Mouse (Mus musculus): ENCODE measurements at regions not wholly inside any gene's neighbourhood (a gene's known extent, or its start where the extent isn't known, plus 50 kb on each side); places are given as distances from the start of the nearest gene placed in this dataset.

- DNase-seq (ENCODE audit: low spot score) (no peak), ATAC-seq (ENCODE audit: insufficient read depth, low read depth) (no peak)
- H3K4me3 ChIP-seq (ENCODE audit: low read depth, low read length) = no peak overlapping the region
- no peaks in the 10 kb centered on the region for H3K27me3 ChIP-seq (ENCODE audit: control insufficient read depth, insufficient read depth, low read length)
- no peak for TF ChIP-seq CTCF (IDR thresholded peaks at IDR 0.05; ENCODE audit: low read depth)
- TF ChIP-seq EP300 (IDR thresholded peaks at IDR 0.05; ENCODE audit: low read depth) = no peak
- no peak overlapping the region for H3K4me2 ChIP-seq (ENCODE audit: low read depth, low read length)
- no peak overlapping the region for H3K27ac ChIP-seq (ENCODE audit: low read depth)
- 55% methylated on average over 8 of the region's 8 CpGs for WGBS
- H3K9ac ChIP-seq (replicated peaks; ENCODE audit: low read depth, low read length) = no peak overlapping the region
- no peaks in the 10 kb centered on the region for H3K9me3 ChIP-seq (replicated peaks; ENCODE audit: control insufficient read depth, low read length)
- H3K4me1 ChIP-seq (ENCODE audit: control insufficient read depth, insufficient read depth) = no peaks in the 10 kb centered on the region
- H3K36me3 ChIP-seq (replicated peaks; ENCODE audit: control insufficient read depth, insufficient read depth, low read length) = no peaks in the 10 kb centered on the region
These were observed 697.2 kb upstream of the Tmem132c start for GRCm38 (mm10) chr5:126544261-126544976.

- Histone ChIP-seq H3K9me3 (replicated peaks; ENCODE audit: control insufficient read depth, low read length) (no peaks in the 10 kb centered on the region), H3K36me3 (replicated peaks; ENCODE audit: control insufficient read depth, insufficient read depth, low read length) (no peaks in the 10 kb centered on the region), H3K27ac (ENCODE audit: low read depth) (no peak overlapping the region), H3K9ac (replicated peaks; ENCODE audit: low read depth, low read length) (no peak overlapping the region), H3K4me2 (ENCODE audit: low read depth, low read length) (no peak overlapping the region), H3K4me3 (ENCODE audit: low read depth, low read length) (no peak overlapping the region), H3K4me1 (ENCODE audit: control insufficient read depth, insufficient read depth) (no peaks in the 10 kb centered on the region), H3K27me3 (ENCODE audit: control insufficient read depth, insufficient read depth, low read length) (no peaks in the 10 kb centered on the region)
- WGBS = 66% methylated on average over 4 of the region's 4 CpGs
- no peak for ATAC-seq (ENCODE audit: insufficient read depth, low read depth)
- no peak for TF ChIP-seq CTCF (IDR thresholded peaks at IDR 0.05; ENCODE audit: low read depth)
- TF ChIP-seq EP300 (IDR thresholded peaks at IDR 0.05; ENCODE audit: low read depth) = no peak
- no peak for DNase-seq (ENCODE audit: low spot score)
These were observed 693.8 kb upstream of the Tmem132c start for GRCm38 (mm10) chr5:126547841-126548240.

GRCm38 (mm10) chr5:126551676-126552075 is 689.9 kb upstream of the Tmem132c start:
- whole genome bisulfite sequencing = 55% methylated on average over 3 of the region's 3 CpGs
- DNase-seq (ENCODE audit: low spot score) = no peak

DNA sequence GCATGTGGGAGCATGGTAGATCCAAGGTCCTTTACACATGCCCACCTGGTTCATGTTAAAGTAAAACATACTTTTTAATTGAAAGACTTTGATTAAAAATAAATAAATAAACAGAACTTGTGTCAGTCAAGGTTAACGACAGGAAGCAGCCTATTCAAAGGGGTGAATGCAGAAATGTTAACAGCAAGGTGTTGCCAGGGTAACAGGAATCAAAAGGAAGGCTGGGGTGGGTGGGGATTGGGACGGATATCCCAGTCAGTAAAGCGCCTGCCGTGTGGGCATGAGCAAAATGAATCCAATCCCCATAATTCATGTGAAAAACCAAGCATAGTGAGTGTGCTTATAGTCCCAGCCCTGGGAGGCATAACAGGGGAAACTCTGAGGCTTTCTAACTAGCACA is 682.6 kb upstream of the Tmem132c start:
- H3K9me3 ChIP-seq (replicated peaks; ENCODE audit: control insufficient read depth, low read length) = 0 out of 2 replicates have a peak, but pooled peaks cover 2% of the 10 kb centered on the region
- 47% methylated on average over 4 of the region's 4 CpGs for WGBS

More at GRCm38 (mm10) chr5:126551676-126552075, 689.9 kb upstream of the Tmem132c start:
- ATAC-seq (ENCODE audit: insufficient read depth, low read depth) = no peak
- no peaks in the 10 kb centered on the region for H3K4me1 ChIP-seq (ENCODE audit: control insufficient read depth, insufficient read depth)
- TF ChIP-seq CTCF (IDR thresholded peaks at IDR 0.05; ENCODE audit: low read depth) = no peak
- no peak overlapping the region for H3K9ac ChIP-seq (replicated peaks; ENCODE audit: low read depth, low read length)
- no peaks in the 10 kb centered on the region for H3K36me3 ChIP-seq (replicated peaks; ENCODE audit: control insufficient read depth, insufficient read depth, low read length)
- no peak overlapping the region for H3K27ac ChIP-seq (ENCODE audit: low read depth)
- no peak overlapping the region for H3K4me2 ChIP-seq (ENCODE audit: low read depth, low read length)
- H3K4me3 ChIP-seq (ENCODE audit: low read depth, low read length) = no peak overlapping the region
- H3K9me3 ChIP-seq (replicated peaks; ENCODE audit: control insufficient read depth, low read length) = no peaks in the 10 kb centered on the region
- no peaks in the 10 kb centered on the region for H3K27me3 ChIP-seq (ENCODE audit: control insufficient read depth, insufficient read depth, low read length)

GRCm38 (mm10) chr5:126565817-126566216 is 675.8 kb upstream of the Tmem132c start:
- Histone ChIP-seq H3K4me2 (ENCODE audit: low read depth, low read length) (no peak overlapping the region), H3K9ac (replicated peaks; ENCODE audit: low read depth, low read length) (no peak overlapping the region), H3K4me1 (ENCODE audit: control insufficient read depth, insufficient read depth) (no peaks in the 10 kb centered on the region), H3K9me3 (replicated peaks; ENCODE audit: control insufficient read depth, low read length) (0 out of 2 replicates have a peak, but pooled peaks cover 2% of the 10 kb centered on the region), H3K36me3 (replicated peaks; ENCODE audit: control insufficient read depth, insufficient read depth, low read length) (no peaks in the 10 kb centered on the region), H3K27me3 (ENCODE audit: control insufficient read depth, insufficient read depth, low read length) (no peaks in the 10 kb centered on the region), H3K27ac (ENCODE audit: low read depth) (no peak overlapping the region), H3K4me3 (ENCODE audit: low read depth, low read length) (no peak overlapping the region)
- TF ChIP-seq CTCF (IDR thresholded peaks at IDR 0.05; ENCODE audit: low read depth) (no peak), EP300 (IDR thresholded peaks at IDR 0.05; ENCODE audit: low read depth) (no peak)
- DNase-seq (ENCODE audit: low spot score) = no peak
- no peak for ATAC-seq (ENCODE audit: insufficient read depth, low read depth)
- WGBS = 59% methylated on average over 2 of the region's 2 CpGs

More for the DNA sequence above, 682.6 kb upstream of the Tmem132c start:
- H3K9ac ChIP-seq (replicated peaks; ENCODE audit: low read depth, low read length) = no peak overlapping the region
- DNase-seq (ENCODE audit: low spot score) (no peak), ATAC-seq (ENCODE audit: insufficient read depth, low read depth) (no peak)
- no peaks in the 10 kb centered on the region for H3K36me3 ChIP-seq (replicated peaks; ENCODE audit: control insufficient read depth, insufficient read depth, low read length)
- H3K4me3 ChIP-seq (ENCODE audit: low read depth, low read length) = no peak overlapping the region
- no peak overlapping the region for H3K27ac ChIP-seq (ENCODE audit: low read depth)
- no peak overlapping the region for H3K4me2 ChIP-seq (ENCODE audit: low read depth, low read length)
- H3K4me1 ChIP-seq (ENCODE audit: control insufficient read depth, insufficient read depth) = no peaks in the 10 kb centered on the region
- no peaks in the 10 kb centered on the region for H3K27me3 ChIP-seq (ENCODE audit: control insufficient read depth, insufficient read depth, low read length)
- TF ChIP-seq CTCF (IDR thresholded peaks at IDR 0.05; ENCODE audit: low read depth) = no peak
- no peak for TF ChIP-seq EP300 (IDR thresholded peaks at IDR 0.05; ENCODE audit: low read depth)

GRCm38 (mm10) chr5:126566226-126566625 is 675.4 kb upstream of the Tmem132c start:
- Histone ChIP-seq H3K27ac (ENCODE audit: low read depth) (no peak overlapping the region), H3K4me2 (ENCODE audit: low read depth, low read length) (no peak overlapping the region), H3K4me3 (ENCODE audit: low read depth, low read length) (no peak overlapping the region), H3K36me3 (replicated peaks; ENCODE audit: control insufficient read depth, insufficient read depth, low read length) (no peaks in the 10 kb centered on the region), H3K9me3 (replicated peaks; ENCODE audit: control insufficient read depth, low read length) (no peaks in the 10 kb centered on the region), H3K9ac (replicated peaks; ENCODE audit: low read depth, low read length) (no peak overlapping the region), H3K27me3 (ENCODE audit: control insufficient read depth, insufficient read depth, low read length) (no peaks in the 10 kb centered on the region), H3K4me1 (ENCODE audit: control insufficient read depth, insufficient read depth) (no peaks in the 10 kb centered on the region)
- no peak for ATAC-seq (ENCODE audit: insufficient read depth, low read depth)
- WGBS = 65% methylated on average over 6 of the region's 6 CpGs
- TF ChIP-seq EP300 (IDR thresholded peaks at IDR 0.05; ENCODE audit: low read depth) (no peak), CTCF (IDR thresholded peaks at IDR 0.05; ENCODE audit: low read depth) (no peak)
- no peak for DNase-seq (ENCODE audit: low spot score)
